Mouse (Mus musculus) layer of hippocampus, postnatal 14 days (tissue): ENCODE measurements at regions not wholly inside any gene's neighbourhood (a gene's known extent, or its start where the extent isn't known, plus 50 kb on each side); places are given as distances from the start of the nearest gene placed in this dataset.
A peak's percentile ranks its signal among the peaks of the same experiment; 100 is the strongest.
"Not testable (repeated sequence)": the region's sequence is repeated elsewhere in the genome, so short reads cannot be mapped to it uniquely, and the experiment has no call there.

Experiments used
- DNase-seq, 2 experiments: peaks; one replicate each; pipeline ENCODE4 v3.0.0; 2021 to 2022; ENCODE audit warnings: low spot score in 2 of 2, mixed read lengths in 1 of 2

GRCm38 (mm10) chr2:95433996-95434395 is 884.0 kb upstream of the Lrrc4c start:
- not testable (repeated sequence) for DNase-seq

GRCm38 (mm10) chr2:95440957-95441356 is 877.0 kb upstream of the Lrrc4c start:
- no peak for DNase-seq

- DNase-seq: no peak
These were observed 874.6 kb upstream of the Lrrc4c start for GRCm38 (mm10) chr2:95443245-95443799.

GRCm38 (mm10) chr2:95448897-95449296 is 869.1 kb upstream of the Lrrc4c start:
- DNase-seq: peak in 1 of 2 experiments; percentile 7

GRCm38 (mm10) chr2:95479827-95480226 is 838.1 kb upstream of the Lrrc4c start:
- DNase-seq: no peak

GRCm38 (mm10) chr2:95483397-95483796 is 834.6 kb upstream of the Lrrc4c start:
- peak in 1 of 2 experiments; percentile 17 for DNase-seq

- DNase-seq: no peak
These were observed 830.3 kb upstream of the Lrrc4c start for GRCm38 (mm10) chr2:95487580-95488135.

GRCm38 (mm10) chr2:95494026-95494697 is 823.8 kb upstream of the Lrrc4c start:
- DNase-seq: no peak

- peak in 1 of 2 experiments; percentile 3 for DNase-seq
These were observed 823.3 kb upstream of the Lrrc4c start for GRCm38 (mm10) chr2:95494698-95495088.

GRCm38 (mm10) chr2:95511286-95511685 is 806.7 kb upstream of the Lrrc4c start:
- DNase-seq: no peak

GRCm38 (mm10) chr2:95521624-95522023 is 796.3 kb upstream of the Lrrc4c start:
- no peak for DNase-seq

GRCm38 (mm10) chr2:95524590-95525266 is 793.2 kb upstream of the Lrrc4c start:
- no peak for DNase-seq

- DNase-seq: no peak
These were observed 753.9 kb upstream of the Lrrc4c start for GRCm38 (mm10) chr2:95564089-95564488.

GRCm38 (mm10) chr2:95575882-95576281 is 742.1 kb upstream of the Lrrc4c start:
- peak in 1 of 2 experiments; percentile 9 for DNase-seq

- no peak for DNase-seq
These were observed 738.8 kb upstream of the Lrrc4c start for GRCm38 (mm10) chr2:95579201-95579600.

GRCm38 (mm10) chr2:95586002-95586401 is 732.0 kb upstream of the Lrrc4c start:
- DNase-seq: no peak

GRCm38 (mm10) chr2:95587044-95587443 is 730.9 kb upstream of the Lrrc4c start:
- no peak for DNase-seq

GRCm38 (mm10) chr2:95613354-95613753 is 704.6 kb upstream of the Lrrc4c start:
- DNase-seq: no peak

GRCm38 (mm10) chr2:95637533-95637932 is 680.4 kb upstream of the Lrrc4c start:
- no peak for DNase-seq

GRCm38 (mm10) chr2:95674347-95674746 is 643.6 kb upstream of the Lrrc4c start:
- DNase-seq: no peak

- DNase-seq: no peak
These were observed 602.6 kb upstream of the Lrrc4c start for GRCm38 (mm10) chr2:95715355-95715754.
